Mouse (Mus musculus) bone marrow macrophage, adult 2 months (primary cell): ENCODE measurements around the gene Gpld1.

Source experiments
- CTCF ChIP-seq: IDR thresholded peaks from 2 replicates; pipeline ENCODE4 v1.5.1; 2012; ENCODE audit warnings: low read depth, mild to moderate bottlenecking, low read length, moderate library complexity
- POLR2A ChIP-seq: IDR thresholded peaks from 2 replicates; pipeline ENCODE4 v1.6.1; 2012; ENCODE audit warnings: mild to moderate bottlenecking, low read depth, low read length, borderline replicate concordance

DNA sequence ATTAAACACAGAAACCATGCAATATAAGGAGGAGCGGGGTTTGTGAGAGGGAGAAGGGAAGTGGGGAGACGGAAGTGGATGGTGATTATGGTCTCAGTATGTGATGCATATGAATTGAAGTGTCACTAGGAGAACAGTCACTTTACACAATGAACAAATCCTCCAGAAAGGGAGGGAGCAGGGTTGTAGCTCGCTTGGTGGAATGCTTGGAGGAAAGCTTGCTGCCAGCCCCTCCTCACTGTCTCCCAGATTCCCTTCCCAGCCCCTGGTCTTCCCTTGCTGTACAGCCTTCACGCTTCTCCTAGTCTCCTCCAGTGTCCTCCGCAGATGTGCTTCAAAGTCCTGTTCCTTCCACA lies 22.9 kb downstream of the Gpld1 start:
- TF ChIP-seq POLR2A (no peak), CTCF (no peak)
